Mouse (Mus musculus) cerebellum, postnatal 10 days (tissue): Measurements from ENCODE around the gene Ccser2.

ENCODE experiments used
- DNase-seq, 2 experiments: peaks; one replicate each; pipeline ENCODE4 v3.0.0; 2021; ENCODE audit warnings: mixed read lengths in 2 of 2

The Ccser2 gene

DNA sequence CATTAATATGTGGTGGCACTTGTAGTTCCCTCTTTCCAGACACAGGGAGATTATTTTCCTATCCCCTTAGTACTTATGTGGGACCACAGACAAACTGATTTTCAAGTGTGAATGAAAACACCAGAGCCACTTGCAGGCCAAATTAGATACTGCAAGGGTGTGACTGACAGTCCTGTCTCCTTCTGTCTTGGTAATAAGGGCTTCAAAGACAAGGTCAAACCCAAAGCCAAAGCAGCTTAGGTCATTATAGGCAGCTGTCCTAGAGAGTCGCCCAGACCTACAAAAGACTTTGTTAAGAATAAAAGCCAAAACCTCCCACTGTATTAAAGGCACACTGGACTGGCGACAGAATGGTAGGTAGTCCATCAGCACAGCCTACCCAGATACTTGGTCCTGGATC lies 30.6 kb downstream of the Ccser2 start:
- DNase-seq: no peak

DNA sequence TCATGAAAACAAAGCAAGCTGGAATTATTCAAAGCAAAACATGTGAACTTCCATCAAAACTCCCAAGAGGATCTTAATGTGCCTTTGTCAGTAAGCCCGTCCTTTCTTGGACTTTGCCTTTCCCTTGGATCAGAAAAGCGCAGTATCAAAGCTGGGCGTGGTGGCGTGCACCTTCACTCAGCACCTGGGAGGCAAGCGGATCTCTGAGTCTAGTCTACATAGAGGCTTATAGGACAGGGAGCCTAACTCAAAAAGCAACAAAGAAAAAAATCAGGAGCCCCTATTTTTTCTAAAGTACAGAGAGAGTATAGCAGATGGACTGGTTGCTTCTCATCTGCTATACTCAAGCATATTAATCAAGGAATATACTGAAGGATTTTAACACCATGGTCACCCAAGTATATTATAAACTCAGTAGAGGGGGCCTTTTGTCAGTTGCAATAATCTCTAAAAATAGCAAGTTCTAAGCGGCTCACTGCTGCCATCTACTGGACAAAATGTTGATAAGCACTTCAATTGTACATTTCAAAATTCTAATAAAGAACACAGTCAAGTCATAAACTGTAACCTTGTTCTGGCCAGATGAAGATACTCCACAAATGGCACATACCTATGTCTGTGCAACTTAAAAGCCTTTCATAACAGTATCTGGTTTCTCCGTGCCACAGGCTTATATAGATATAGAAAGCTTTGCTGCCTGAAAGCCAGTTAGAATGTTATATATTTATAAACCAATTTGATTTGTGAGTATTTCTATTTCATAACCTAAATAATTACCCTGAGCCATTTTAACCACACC lies 31.3 kb downstream of the Ccser2 start:
- peak; percentile 54 to 75 for DNase-seq

DNA sequence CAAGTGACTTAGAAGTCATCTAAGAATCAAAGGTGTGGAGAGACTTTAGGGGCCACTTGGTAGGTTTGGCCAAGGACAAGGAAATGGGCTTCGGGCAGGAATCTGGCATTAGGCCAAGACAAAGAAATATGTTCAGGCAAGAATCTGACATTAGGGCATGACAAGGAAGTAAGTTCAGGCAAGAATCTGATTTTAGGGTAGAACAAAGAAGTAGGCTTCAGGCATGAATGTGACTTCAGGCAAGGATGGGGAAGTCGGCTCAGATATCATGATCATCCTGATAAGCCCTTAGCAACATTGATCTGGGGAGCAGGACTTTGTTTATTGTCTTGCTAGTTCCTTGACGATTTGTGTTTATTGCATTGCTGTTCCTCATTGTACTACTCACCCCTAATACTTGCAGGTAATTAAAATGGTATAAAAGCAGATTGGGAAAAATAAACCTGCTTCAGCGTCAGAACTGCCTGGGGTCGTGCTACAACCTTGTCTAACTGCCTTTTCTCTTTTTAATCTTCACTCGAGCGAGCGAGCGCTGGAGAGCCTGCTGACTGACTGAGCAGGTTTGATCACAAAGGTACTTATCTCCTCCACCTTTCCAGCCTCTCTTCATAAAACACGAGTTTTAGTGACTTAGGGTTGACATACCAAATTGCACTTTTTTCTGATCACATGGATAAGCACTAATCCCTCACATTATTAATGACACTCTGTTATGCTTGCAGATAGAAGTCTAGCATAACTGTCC lies 35.8 kb downstream of the Ccser2 start:
- DNase-seq: peak in 1 of 2 experiments; percentile 17

DNA sequence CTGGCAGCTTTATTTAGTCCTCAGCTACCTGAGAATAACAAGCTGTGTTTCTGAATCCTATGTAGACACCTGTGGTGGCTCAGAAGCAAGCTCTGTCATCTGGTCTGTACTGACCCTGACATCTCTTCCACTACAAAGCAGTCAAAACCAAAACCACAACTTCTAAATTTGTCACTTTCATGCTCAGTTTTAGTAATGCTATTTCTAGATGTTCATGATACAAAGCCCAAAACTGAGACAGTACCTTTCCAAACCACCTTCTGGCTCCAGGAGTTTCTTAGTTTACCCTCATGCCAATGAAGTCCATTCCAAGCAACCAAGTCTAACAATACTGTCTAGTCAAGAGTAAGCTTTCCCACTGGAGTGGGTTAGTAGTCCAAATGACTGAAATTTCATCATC lies 36.5 kb downstream of the Ccser2 start:
- DNase-seq: no peak

DNA sequence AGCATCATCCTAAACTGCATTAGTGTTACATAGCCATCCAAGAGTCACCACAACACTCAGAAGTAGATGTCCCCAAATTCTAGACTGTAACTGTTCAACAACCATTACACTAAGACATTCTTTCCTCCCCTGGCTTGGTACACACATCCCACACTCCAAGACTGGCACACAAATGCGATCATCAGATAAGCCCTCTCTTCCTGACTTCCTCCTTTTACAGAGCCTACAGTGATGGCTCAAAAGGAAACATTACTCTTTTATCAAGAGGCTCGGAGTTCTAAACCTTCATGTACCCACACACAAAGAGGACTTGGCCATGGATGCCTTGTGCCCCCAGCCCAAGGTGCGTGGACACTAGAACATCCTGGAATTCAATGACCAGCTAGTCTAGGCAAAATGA lies 45.2 kb downstream of the Ccser2 start:
- no peak for DNase-seq

DNA sequence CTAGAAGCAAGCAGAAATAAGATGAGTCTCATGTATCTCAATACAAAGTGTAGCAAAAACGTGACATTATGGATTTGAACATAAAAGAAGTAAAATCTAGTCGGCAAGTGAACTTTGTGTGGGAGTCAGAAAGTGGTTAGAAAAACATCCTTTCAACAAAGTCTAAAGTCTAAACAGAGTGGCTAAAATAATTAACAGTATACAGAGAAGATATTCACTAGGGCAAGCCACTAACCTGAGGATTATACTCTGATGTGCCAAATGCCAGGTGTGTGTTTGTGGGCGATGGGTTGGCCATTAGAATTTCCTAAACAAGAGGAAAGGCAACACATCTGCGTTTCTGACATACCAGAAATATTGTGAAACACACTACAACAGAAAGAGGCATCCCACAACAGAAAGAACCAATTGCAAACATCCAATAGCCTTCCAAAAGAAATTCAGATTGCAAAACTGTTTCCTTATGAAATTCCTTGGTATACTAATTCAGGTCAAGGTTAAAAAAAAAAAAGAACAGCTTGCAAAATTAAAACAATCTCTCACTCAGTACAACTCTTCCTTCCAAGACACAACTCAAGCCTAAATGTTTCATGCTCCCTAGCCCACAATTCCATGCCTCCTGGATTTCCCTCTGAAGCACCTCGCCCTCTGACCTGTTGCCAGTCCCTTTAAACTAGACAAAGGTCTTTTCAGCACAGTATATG lies 47.1 kb downstream of the Ccser2 start:
- DNase-seq: no peak

DNA sequence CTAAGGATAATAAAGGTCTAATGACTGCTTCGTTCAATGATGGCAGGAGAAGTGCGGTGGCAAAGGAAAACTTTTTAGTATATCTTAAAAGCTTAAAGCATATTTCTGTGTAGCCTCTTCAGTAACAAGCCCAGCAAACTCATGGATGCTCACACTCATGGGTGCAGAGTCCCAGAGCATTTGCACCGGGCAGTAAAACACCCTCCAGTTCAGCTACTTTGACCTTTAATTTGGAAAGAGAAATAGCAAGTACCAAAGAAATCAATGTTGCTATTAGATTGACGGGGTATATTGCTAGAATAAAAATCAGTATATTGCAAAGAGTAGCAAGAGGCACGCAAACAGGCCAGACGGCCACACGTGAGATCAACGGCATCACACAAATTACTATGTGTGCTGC lies 48.7 kb downstream of the Ccser2 start:
- DNase-seq: no peak

DNA sequence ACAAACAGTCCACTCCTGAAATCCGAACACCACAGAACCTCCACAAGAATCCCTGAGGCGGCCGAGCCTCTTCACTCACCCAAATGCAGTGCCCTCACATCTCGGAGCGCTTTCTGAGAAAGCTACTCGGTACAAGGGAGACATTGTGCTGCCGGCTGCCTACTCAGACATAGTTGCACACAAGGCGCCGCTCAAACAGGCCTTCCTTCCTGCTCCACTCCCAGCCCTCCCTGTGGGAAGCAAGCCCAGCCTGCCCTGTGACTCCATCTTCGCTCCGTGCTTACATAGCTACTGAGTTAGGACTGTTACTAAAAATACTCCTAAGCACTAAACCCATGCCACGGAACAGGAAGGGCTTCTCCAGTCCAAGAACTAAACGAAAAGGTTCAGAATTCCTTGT lies 49.4 kb downstream of the Ccser2 start:
- peak; percentile 64 to 74 for DNase-seq

DNA sequence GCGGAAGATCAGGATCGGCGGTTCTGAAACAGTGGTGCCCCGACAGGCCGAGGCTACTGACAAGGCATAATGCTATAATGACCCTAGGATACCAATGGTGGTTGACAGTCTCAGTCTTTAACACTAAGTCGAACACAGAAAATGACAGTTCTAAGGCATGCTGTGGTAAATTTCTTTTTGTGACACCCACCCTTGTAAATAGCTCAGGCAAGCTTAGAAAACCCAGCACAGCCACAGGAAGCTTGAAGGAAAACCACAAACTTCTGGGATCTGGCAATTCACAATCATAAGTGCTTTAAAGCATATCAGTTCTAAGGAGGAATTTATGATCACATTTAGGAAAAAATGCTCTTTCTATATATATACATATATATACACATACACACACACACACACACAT lies 53.4 kb downstream of the Ccser2 start:
- no peak for DNase-seq

DNA sequence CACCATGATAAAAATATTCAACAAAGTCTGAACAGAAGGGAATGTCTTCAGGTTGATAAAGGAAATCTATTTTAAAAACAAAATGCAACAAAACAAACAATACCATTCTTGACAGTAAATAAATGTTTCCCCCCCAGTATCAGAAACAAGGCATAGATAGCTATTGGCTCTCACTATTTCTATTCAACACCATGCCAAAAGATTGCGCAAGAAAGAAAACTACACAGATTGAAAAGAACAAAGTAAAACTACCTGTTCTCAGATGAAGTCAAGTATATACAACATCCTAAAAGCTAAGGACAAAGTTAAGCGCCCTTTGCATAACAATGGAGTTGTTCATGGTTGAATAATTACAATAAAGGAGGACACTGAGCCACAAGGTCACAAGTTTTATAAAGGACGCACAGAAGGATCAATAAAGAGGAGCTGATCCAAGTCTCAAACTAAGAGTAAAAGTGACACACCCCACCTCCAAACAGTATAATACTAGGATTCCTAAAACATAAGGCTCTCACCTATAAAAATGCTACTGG lies 54.0 kb downstream of the Ccser2 start:
- DNase-seq: no peak

DNA sequence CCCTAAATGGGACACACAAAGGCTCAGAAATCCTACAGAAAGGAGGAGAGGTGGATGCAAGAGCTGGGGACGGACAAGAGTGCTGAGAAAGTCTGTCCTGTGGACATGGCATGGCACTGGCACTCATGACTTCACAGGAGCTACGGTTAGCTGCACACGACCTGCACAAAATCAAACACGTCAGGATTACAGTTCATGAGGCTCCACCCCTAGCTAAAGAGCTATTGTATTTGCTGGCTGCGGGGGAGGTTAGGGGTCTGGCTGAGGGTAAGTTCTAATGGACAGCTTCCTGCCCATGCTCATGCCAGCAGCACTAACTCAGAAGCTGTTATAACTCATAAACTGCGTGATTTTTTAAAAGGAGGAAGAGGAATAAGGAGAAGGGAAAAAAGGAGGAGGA lies 56.8 kb downstream of the Ccser2 start:
- DNase-seq: no peak

DNA sequence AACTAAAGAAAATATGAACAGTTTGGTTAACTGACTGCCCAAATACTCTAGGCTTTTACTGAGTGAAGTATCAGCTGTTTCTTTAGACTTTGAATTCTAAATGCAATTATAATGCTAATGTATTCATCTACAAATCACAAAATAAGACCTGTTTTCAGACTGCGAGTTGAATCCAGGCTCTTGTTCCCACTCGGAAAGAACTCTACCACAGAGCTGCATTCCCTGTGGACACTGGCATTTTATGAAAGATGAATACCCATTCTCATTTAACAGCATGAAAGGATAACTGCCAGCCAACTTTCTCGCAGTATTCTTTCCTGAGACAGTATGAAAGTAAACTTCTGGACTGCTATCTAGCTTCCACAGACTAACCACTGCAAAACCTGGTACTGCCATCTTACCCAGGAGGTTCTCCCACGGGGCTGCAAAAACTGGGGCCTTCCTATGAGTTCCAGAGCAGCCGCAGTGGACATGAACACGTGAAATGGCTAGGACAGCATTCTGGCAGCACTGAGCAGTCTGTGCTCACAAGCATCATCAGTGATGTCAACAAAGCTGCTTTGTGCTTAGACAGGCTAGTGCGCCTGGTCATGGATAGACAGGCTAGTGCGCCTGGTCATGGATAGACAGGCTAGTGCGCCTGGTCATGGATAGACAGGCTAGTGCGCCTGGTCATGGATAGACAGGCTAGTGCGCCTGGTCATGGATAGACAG lies 62.6 kb downstream of the Ccser2 start:
- DNase-seq: no peak

DNA sequence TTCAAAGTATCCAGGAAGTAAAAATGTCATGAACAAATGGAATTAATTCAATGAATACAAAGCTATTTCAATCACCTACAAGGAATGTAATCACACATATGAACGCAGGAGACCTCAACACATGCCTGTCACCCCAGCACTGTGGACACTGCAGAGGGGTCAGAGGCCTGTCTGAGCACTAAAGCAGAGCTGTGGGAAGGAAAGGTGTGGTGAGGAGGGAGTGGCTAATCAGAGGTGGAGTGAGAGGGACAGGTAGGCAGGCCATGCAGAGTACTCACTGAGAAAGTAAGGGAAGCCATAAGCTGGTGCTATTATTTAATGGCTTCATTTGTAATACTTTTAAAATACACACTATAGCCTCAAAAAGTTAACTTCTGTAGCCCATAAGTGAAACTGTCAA lies 64.4 kb downstream of the Ccser2 start:
- no peak for DNase-seq

DNA sequence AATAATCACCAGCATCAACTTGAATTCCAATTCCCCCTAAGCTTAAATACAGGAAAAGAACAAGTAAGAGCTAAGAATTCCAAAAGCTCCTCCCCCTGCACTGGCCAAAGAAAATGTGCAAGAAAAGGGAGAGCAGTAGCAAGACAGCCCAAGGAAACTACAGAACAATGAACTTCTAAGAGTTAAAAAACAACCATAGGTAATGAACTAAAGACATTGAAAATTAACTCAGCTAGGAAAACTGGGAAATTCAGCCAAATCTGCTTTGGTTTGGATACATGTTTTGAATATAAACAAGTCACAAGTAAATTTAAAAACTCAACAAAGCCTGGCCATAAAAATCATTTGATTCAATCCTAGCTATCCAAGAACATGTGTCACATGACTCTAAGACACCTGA lies 67.7 kb downstream of the Ccser2 start:
- DNase-seq: no peak

DNA sequence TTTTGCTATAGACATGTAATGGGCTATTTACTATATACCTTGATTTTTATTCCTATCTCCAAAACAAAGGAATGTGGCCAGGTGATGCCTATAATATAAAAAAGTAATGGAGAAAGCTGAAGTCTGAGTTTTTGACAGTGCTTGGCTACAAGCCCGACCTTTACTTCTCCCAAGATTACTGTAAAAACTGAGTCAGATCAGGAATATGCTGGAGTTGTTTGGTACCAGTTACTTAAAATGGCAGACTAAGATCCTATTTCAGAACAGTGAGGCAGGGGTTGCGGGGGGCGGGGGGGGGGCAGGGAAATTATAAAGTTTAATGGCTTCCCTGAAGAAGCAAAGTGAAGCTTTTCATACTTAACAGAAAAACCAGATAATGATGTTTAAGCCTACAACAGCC lies 73.9 kb downstream of the Ccser2 start:
- no peak for DNase-seq

DNA sequence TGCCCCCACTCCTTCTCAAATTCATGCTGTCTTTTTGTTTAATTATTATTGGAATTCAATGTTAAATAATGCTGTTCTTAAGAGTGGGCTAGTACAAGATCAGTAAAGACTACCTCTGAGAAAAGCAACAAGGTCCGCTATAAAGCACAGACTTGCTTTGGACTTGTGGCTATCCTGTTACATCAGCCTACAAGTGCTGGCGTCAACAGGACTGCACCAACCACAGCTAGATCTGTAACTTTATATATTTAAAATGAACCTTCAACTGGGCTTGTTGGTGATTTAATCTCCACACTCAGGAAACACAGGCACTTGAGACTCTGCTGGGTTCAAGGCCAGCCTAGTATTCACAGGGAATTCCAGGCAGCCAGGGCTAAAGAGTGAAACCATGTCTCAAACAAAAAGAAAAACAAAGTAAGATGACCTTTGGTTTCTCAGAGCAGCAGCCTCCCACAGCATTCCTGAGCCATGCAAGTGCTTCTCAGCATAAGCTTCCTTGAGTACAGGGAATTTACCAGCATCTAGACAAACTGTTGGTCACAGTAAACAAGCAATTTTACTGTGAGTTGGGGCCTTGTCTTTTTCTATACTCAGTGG lies 75.7 kb downstream of the Ccser2 start:
- DNase-seq: no peak

DNA sequence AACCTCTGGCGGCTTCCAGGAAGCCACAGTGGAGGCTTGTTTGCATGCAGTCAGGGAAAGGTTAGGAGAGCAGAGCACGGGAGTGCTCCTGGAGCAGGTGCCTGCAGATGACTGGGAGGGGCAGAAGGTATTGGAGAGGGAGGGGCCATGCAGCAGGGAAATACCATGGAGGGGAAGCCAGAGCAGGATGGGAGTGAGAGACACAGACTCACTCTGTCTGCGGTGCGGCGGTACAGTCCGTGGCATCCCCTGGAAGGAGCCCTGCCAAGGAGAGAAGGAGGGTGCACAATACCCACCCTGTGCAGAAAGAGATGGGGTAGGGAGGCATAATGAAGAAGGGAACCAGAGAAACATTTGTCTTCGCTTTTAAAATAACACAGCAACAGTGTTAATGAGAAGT lies 78.4 kb downstream of the Ccser2 start:
- DNase-seq: no peak

DNA sequence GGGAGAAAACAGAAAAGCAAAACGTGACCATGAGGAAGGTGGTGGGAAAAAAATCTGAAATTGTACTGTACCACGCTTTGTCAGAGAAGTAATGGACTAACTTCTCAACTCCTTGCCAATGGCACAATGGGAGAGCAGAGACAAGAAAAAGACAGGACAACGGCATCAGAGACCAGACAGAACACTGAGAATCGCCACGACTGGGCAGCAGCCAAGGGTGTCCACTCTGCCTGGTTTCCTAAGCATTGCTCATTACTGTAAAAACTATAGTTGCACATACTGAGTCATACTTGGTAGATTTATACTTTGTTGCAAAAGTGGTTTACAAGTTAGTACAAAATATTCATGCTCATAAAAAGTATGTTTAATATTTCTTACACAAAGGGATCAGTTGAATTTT lies 82.9 kb downstream of the Ccser2 start:
- no peak for DNase-seq

DNA sequence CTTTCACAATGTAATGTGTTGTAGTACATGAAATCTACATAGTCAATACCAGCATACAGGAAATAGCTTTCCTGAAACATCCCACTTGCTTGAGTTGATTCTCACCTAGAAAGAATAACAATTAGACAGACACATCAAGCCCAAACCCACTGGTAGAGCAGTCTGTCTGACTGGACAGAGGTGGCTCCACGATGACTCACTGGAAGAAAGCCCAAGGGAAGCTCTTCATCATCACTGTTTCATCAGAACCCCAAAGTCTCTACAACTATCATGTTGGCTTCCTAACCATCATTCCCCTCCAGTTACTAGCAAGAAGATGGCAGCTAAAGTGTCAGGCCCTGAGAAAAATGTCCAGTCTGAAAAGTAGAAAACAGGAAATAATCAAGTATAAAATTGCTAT lies 83.5 kb downstream of the Ccser2 start:
- no peak for DNase-seq

DNA sequence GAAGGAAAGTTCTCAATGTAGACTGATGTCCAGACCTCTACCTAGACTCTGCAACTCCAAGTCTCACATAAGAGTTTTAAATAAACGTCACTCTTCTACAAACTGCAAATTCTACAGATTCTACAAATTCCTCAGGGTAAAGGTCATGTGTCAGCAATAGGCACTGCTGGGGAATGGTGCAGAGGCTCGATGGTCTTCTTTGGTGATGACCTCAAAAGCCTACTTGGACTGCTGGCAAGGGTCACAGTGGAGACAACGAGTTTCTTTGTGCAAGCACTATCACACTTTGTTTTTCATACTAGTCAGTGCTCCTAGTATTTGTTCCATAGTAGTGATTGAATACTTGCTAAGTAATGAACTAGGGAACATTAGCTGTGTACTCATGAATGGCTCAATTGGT lies 85.0 kb downstream of the Ccser2 start:
- DNase-seq: no peak

DNA sequence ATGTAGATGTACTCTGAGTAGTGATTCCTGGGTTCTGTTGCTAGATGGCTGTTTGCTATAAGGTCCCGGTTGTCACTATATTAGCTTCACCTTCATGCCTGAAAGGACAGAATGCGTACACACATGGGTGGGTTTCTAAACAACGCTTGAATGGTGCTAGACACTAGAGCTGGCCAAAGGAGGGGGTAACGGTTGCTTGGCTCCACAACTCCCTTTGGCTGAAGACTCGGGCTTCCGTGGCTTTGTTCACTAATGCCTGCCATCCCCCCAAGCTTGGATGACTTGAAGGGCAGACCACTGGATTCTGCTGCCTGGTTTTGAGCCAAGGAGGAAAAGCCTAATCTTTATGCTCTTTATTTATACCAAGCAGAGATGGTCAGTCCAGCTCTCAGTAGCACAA lies 98.3 kb downstream of the Ccser2 start:
- peak; percentile 50 to 71 for DNase-seq

DNA sequence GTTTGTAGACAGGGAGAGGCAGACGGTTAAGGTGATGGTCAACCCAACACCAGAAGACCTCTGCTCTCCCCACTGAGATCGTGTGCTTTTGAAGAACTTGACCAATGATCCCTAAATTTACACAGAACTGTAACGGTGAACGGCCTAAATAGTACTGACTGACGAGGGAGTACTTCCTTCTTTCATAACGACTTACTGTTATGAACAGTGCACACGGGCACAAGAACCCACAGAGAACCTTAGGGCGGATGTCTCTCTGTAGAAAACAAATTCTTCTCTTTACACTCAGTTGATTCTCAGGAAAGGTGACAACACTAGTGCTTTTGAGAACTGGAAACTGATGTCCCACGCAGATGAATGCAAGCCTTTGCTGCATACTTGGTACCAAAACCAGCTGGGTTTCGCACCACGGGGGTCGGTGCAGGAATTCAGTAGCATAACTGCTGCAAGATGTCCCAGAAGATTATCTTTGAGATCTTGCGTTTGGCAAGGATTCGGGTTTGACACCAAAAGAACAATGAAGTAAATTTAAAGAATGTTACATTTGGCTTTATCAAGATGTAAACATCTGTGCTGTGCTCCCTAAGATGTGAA lies 99.7 kb downstream of the Ccser2 start:
- DNase-seq: peak in 1 of 2 experiments; percentile 38
